Mouse (Mus musculus): ENCODE measurements around the gene Dhx35.

- no peak for TF ChIP-seq GATA1 (IDR thresholded peaks at IDR 0.05; ENCODE audit: low read length)
- TF ChIP-seq TAL1 (IDR thresholded peaks at IDR 0.05; ENCODE audit: low read length), result no peak
Observed at GRCm38 (mm10) chr2:158846208-158846607, 51.6 kb downstream of the Dhx35 start.
